ENCODE assay signal across 26 mouse cellular contexts in genomic region chr6:112404111-112404510, GRCm38 (mm10). TPM values are rescaled to one million over a fixed set of nuclear protein-coding genes. Genes with fewer than 3 reads are reported as not detected.
"Had no signal": no experiment of that assay in that cellular context is flagged by ENCODE, and none has a peak within 500 bp of the region (broad histone marks: within the 10 kb centered on the region; RNA-seq: fewer than 3 reads in every experiment).

No protein-coding gene starts in this region.

- H3K4me3 ChIP-seq: kidney, embryonic 15.5 days; limb, embryonic 10.5 days; limb, embryonic 13.5 days; liver, embryonic 12.5 days; liver, embryonic 15.5 days; lung, embryonic 15.5 days; megakaryocyte, embryonic 14.5 days; midbrain, embryonic 10.5 days; midbrain, embryonic 13.5 days; stomach, embryonic 15.5 days had no signal

- H3K36me3 ChIP-seq: kidney, embryonic 15.5 days; limb, embryonic 10.5 days; limb, embryonic 13.5 days; liver, embryonic 12.5 days; liver, embryonic 15.5 days; lung, embryonic 15.5 days; midbrain, embryonic 10.5 days; midbrain, embryonic 13.5 days; stomach, embryonic 15.5 days had no signal

- H3K4me2 ChIP-seq: kidney, embryonic 15.5 days; limb, embryonic 13.5 days; liver, embryonic 12.5 days; liver, embryonic 15.5 days; lung, embryonic 15.5 days; midbrain, embryonic 13.5 days; stomach, embryonic 15.5 days had no signal

- H3K4me1 ChIP-seq: kidney, embryonic 15.5 days; limb, embryonic 10.5 days; limb, embryonic 13.5 days; liver, embryonic 12.5 days; liver, embryonic 15.5 days; midbrain, embryonic 10.5 days; midbrain, embryonic 13.5 days; stomach, embryonic 15.5 days had no signal

- ATAC-seq: liver, embryonic 12.5 days; midbrain, embryonic 13.5 days had no signal

- H3K27ac ChIP-seq: kidney, embryonic 15.5 days; limb, embryonic 10.5 days; limb, embryonic 13.5 days; liver, embryonic 12.5 days; liver, embryonic 15.5 days; lung, embryonic 15.5 days; midbrain, embryonic 10.5 days; midbrain, embryonic 13.5 days; stomach, embryonic 15.5 days had no signal

- H3K9me3 ChIP-seq: kidney, embryonic 15.5 days; limb, embryonic 10.5 days; limb, embryonic 13.5 days; liver, embryonic 12.5 days; liver, embryonic 15.5 days; lung, embryonic 15.5 days; midbrain, embryonic 10.5 days; midbrain, embryonic 13.5 days; stomach, embryonic 15.5 days had no signal

- H3K9ac ChIP-seq: kidney, embryonic 15.5 days; limb, embryonic 13.5 days; liver, embryonic 12.5 days; liver, embryonic 15.5 days; lung, embryonic 15.5 days; midbrain, embryonic 13.5 days; stomach, embryonic 15.5 days had no signal

- DNase-seq: kidney, adult 8-10 months; kidney, postnatal 10 days; kidney, postnatal 4 days; liver; lung, adult 18-20 months; lung, postnatal 10 days; lung, postnatal 36 days; retina, postnatal 1 day; right cerebral cortex, postnatal 25 days; spleen, adult 18-20 months; thymus, adult 2 months; thymus, postnatal 14 days; thymus, postnatal 4 days had no signal

- H3K27me3 ChIP-seq: kidney, embryonic 15.5 days; limb, embryonic 13.5 days; liver, embryonic 12.5 days; liver, embryonic 15.5 days; lung, embryonic 15.5 days; midbrain, embryonic 13.5 days; stomach, embryonic 15.5 days had no signal

RNA-seq across cellular contexts. Expression of gene Ssu2, which starts 16.3 kb away (rescaled TPM):
- total RNA-seq: midbrain, postnatal 0 days had no signal
- polyA plus RNA-seq: liver, embryonic 12.5 days; midbrain, postnatal 0 days; neural tube, embryonic 14.5 days had no signal

RNA-seq across cellular contexts. Expression of gene Cav3, which starts 55.2 kb away (rescaled TPM):
- total RNA-seq: left cerebral cortex, adult 18-20 months; midbrain, postnatal 0 days had no signal
- polyA plus RNA-seq: midbrain, embryonic 10.5 days; midbrain, embryonic 13.5 days; midbrain, postnatal 0 days had no signal
